Mouse (Mus musculus) stomach, postnatal 0 days (tissue): Measurements from ENCODE around the gene Pcyt1b.

Experiments used
- CTCF ChIP-seq: IDR thresholded peaks from 2 replicates; pipeline ENCODE4 v1.5.1; 2016; ENCODE audit warnings: antibody characterized with exemption, low read depth, mild to moderate bottlenecking, moderate library complexity
- EP300 ChIP-seq: optimal IDR thresholded peaks from 2 replicates; pipeline ENCODE3; 2016; ENCODE audit warnings: antibody characterized with exemption

DNA sequence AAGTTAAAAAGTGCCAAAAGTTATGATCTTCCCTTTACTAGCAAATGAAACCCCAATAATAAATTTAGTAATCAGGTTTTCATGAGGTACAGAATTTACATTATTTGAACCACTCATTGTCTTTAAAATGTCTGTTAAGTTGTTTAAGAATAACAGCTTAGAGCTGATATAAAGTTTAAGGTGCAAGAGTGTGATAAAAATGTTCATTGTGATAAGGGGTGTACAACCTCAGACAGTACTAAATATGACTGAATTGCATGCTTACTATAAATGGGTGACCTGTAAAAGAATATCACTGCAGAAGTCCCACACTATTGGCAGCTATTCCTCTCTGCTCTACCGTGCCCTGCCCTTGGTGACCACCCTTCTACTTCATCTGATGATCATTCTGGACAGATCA, 134.9 kb downstream of the Pcyt1b start:
- TF ChIP-seq CTCF, result no peak
- no peak for TF ChIP-seq EP300
